Mouse (Mus musculus): ENCODE results near the gene Ntn4.

- TF ChIP-seq GATA2 (IDR thresholded peaks at IDR 0.05; ENCODE audit: borderline replicate concordance, low read depth, low read length) (no peak), CTCF (IDR thresholded peaks at IDR 0.05; ENCODE audit: low read depth, low read length) (no peak), GATA1 (IDR thresholded peaks at IDR 0.05; ENCODE audit: borderline replicate concordance, low read length) (no peak), TAL1 (conservative IDR thresholded peaks at IDR 0.05; ENCODE audit: low read depth, low read length) (no peak)
These were observed 101.1 kb downstream of the Ntn4 start for GRCm38 (mm10) chr10:93741446-93742096.
